Mouse (Mus musculus): ENCODE data around the gene Slc35c2.

The Slc35c2 gene

GRCm38 (mm10) chr2:165287202-165287984, at the start of gene Slc35c2:
Slc35c2 (minus strand) TSS chr2:165287869.
- peak; percentile 95 for DNase-seq

GRCm38 (mm10) chr2:165337191-165337590, 49.5 kb upstream of the Slc35c2 start:
- peak; percentile 57 for DNase-seq

GRCm38 (mm10) chr2:165332610-165333210, 45.0 kb upstream of the Slc35c2 start:
- DNase-seq = no peak

GRCm38 (mm10) chr2:165329703-165330102, 42.0 kb upstream of the Slc35c2 start:
- no peak for DNase-seq

GRCm38 (mm10) chr2:165328746-165329145, 41.1 kb upstream of the Slc35c2 start:
- DNase-seq = peak; percentile 36

GRCm38 (mm10) chr2:165327386-165327785, 39.7 kb upstream of the Slc35c2 start:
- DNase-seq = peak; percentile 57

GRCm38 (mm10) chr2:165326304-165327190, 38.9 kb upstream of the Slc35c2 start, which contains the start of gene Elmo2:
Elmo2 (minus strand) TSS chr2:165326479.
- peak; percentile 99 for DNase-seq

GRCm38 (mm10) chr2:165325521-165326303, 38.0 kb upstream of the Slc35c2 start:
- peak; percentile 69 for DNase-seq

GRCm38 (mm10) chr2:165323928-165324327, 36.3 kb upstream of the Slc35c2 start:
- DNase-seq = peak; percentile 67

- DNase-seq = peak; percentile 64
Measured at GRCm38 (mm10) chr2:165323484-165323883, 35.8 kb upstream of the Slc35c2 start.

- DNase-seq = peak; percentile 50
Measured at GRCm38 (mm10) chr2:165321981-165322735, 34.5 kb upstream of the Slc35c2 start.

GRCm38 (mm10) chr2:165321381-165321888, 33.8 kb upstream of the Slc35c2 start:
- DNase-seq = peak; percentile 84

- peak; percentile 72 for DNase-seq
Measured at GRCm38 (mm10) chr2:165320531-165321150, 33.0 kb upstream of the Slc35c2 start.

- DNase-seq = peak; percentile 25
Measured at GRCm38 (mm10) chr2:165319503-165319902, 31.8 kb upstream of the Slc35c2 start.

- DNase-seq = peak; percentile 48
Measured at GRCm38 (mm10) chr2:165318941-165319340, 31.3 kb upstream of the Slc35c2 start.

GRCm38 (mm10) chr2:165317621-165318263, 30.1 kb upstream of the Slc35c2 start:
- no peak for DNase-seq

- peak; percentile 68 for DNase-seq
Measured at GRCm38 (mm10) chr2:165316837-165317473, 29.3 kb upstream of the Slc35c2 start.

- no peak for DNase-seq
Measured at GRCm38 (mm10) chr2:165316204-165316603, 28.5 kb upstream of the Slc35c2 start.

GRCm38 (mm10) chr2:165314197-165314596, 26.5 kb upstream of the Slc35c2 start:
- no peak for DNase-seq

- DNase-seq = peak; percentile 68
Measured at GRCm38 (mm10) chr2:165312381-165312780, 24.7 kb upstream of the Slc35c2 start.
